ENCODE assay signal across 27 mouse cellular contexts in the genomic region with DNA sequence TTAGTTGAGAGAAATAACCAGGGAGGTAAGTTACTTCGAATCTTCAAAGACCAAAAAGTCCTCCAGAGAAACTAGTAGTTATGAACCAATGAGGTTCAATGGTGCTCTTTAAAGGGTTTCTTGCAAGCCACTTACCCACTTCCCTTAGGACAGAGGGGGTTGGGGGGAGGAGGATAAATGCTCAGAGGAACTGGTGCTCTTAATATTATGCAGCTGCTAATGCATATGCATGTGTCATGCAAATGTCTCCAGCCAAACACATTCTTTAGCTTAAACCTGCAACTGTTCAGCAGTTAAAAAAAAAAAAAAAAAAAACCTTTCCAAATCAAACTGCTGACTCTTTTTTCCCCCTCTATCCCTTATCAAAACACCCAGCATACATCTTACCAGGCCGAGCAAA. TPM values are rescaled to one million over a fixed set of nuclear protein-coding genes. Genes with fewer than 3 reads are reported as not detected.
"Had no signal": no experiment of that assay in that cellular context is flagged by ENCODE, and none has a peak within 500 bp of the region (broad histone marks: within the 10 kb centered on the region; RNA-seq: fewer than 3 reads in every experiment).

No protein-coding gene starts in this region.

- H3K4me3 ChIP-seq: gastrocnemius, adult 2 months; heart, embryonic 10.5 days; heart, embryonic 12.5 days; hindbrain, embryonic 10.5 days; hindbrain, embryonic 13.5 days; hindbrain, embryonic 15.5 days; intestine, embryonic 15.5 days; layer of hippocampus, adult 2 months; left cerebral cortex, adult 2 months; limb, embryonic 10.5 days; limb, embryonic 12.5 days; liver, embryonic 13.5 days had no signal

- H3K9me3 ChIP-seq: hindbrain, embryonic 15.5 days; intestine, embryonic 15.5 days; limb, embryonic 10.5 days had no signal

- H3K36me3 ChIP-seq: heart, embryonic 10.5 days; heart, embryonic 12.5 days; hindbrain, embryonic 10.5 days; hindbrain, embryonic 13.5 days; hindbrain, embryonic 15.5 days; intestine, embryonic 15.5 days; limb, embryonic 10.5 days; limb, embryonic 12.5 days; liver, embryonic 13.5 days had no signal

- H3K4me2 ChIP-seq: heart, embryonic 12.5 days; hindbrain, embryonic 13.5 days; hindbrain, embryonic 15.5 days; intestine, embryonic 15.5 days; liver, embryonic 11.5 days; liver, embryonic 13.5 days had no signal

- H3K9ac ChIP-seq: heart, embryonic 12.5 days; hindbrain, embryonic 13.5 days; hindbrain, embryonic 15.5 days; intestine, embryonic 15.5 days; limb, embryonic 12.5 days; liver, embryonic 13.5 days had no signal

- H3K27ac ChIP-seq: gastrocnemius, adult 2 months; heart, embryonic 10.5 days; hindbrain, embryonic 10.5 days; hindbrain, embryonic 13.5 days; hindbrain, embryonic 15.5 days; intestine, embryonic 15.5 days; layer of hippocampus, adult 2 months; left cerebral cortex, adult 2 months; limb, embryonic 10.5 days; limb, embryonic 12.5 days; liver, embryonic 13.5 days had no signal

- DNase-seq: gastrocnemius, adult 2 months; gastrocnemius, postnatal 10 days; gastrocnemius, postnatal 25 days; heart, adult 18-20 months; heart, postnatal 10 days; heart, postnatal 4 days; kidney, adult 18-20 months; kidney, adult 8-10 months; kidney, postnatal 10 days; kidney, postnatal 25 days; kidney, postnatal 4 days; liver; liver, embryonic 13.5 days had no signal

- ATAC-seq: inflammation-experienced regulatory T-cells, adult 6 months; intestine, embryonic 15.5 days; intestine, postnatal 0 days had no signal

RNA-seq across cellular contexts. Expression of a gene that starts 5.6 kb away (rescaled TPM):
- total RNA-seq: granulocyte monocyte progenitor cell, adult 5-6 weeks had no signal
- polyA plus RNA-seq: inflammation-experienced regulatory T-cells, adult 6 months had no signal
